Mouse (Mus musculus): ENCODE results near the gene Comp. TPM values are rescaled to one million over a fixed set of nuclear protein-coding genes. Genes with fewer than 3 reads are reported as not detected.

Comp gene
- total RNA-seq, 2 experiments from 2014 or later: 0.31 TPM; not detected in 1

DNA sequence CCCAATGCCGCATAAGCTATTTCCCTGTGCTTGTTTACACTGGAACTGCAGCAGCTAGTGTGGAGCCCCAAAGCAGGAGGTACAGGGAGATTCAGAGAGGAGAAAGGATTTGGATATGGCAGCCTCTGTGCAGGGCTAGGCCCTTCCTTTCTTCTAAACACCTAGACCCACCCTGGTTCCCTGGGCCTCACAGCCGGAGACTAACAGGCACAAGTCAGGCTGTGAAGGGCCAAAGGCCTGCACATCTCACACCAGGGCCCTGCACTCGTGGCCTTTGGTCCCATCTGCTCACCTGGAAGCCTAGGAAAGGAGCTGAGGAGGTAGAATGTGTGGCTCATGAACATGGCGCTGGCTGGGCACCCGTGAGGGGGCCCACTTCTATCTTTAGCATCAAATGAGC, 22.8 kb downstream of the Comp start:
- DNase-seq (ENCODE audit: low spot score in 2 of 2): no peak

DNA sequence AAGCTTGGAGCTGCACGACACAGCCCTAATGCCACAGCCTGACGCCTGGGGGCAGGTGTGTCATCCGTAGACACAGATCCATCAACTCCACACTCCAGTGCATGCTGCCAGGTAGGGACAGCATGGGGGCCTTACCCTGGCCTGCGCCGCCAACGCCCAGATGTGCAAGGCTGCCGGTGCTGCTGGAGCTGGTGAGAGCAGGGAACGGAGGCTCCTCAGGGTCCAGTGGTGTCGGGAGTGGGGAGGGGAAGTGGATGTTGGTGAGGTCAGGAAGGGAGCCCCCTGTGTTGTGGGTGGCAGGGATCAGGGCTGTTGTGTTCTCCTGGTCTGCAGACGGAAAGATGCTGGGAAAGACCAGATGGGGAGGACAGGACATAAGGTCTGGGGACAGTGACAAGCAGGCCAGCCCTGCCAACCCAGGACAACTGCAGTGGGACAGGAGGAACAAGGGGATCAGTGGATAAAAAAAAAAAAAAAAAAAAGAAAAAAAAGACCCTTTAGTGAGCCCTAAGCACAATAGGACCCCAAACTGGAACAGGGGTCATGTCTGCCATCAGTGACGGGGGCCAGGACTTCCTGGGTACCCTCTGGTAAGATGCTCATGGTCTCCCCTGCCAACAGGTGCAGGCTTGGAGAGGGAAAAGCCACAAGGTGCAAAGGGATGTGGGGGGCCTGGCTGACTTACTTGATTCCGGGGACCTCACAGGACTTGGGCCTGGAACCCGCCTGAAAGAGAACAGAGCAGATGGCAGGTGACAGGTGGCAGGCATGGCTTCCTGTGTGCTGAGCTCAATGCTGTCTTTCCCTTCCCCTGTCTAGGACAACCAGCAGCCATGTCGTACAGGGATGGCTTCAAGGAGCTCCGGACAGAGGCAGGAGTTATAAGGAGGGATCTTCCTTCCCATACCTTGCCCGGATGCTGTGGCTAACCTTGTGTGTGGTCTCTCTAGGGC, 24.5 kb downstream of the Comp start:
- no peak for DNase-seq (ENCODE audit: low spot score in 2 of 2)

DNA sequence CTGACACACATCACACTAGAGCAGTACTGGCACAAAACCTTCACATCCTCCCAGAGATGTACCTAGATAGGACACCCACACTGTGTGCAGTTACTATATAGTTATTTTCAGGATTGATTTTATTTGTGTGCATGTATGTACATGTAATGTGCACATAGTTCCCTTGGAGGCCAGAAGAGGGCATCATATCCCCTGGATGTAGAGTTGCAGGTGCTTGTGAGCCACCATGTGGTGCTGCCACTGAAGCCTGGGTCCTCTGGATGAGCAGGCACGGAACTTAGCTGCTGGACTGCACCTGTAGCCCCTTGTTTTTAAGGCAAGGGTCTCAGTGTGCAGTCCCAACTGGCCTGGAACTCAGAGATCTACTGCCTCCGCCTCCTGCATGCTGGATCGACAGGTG, 30.9 kb downstream of the Comp start:
- DNase-seq (ENCODE audit: low spot score in 2 of 2): no peak

DNA sequence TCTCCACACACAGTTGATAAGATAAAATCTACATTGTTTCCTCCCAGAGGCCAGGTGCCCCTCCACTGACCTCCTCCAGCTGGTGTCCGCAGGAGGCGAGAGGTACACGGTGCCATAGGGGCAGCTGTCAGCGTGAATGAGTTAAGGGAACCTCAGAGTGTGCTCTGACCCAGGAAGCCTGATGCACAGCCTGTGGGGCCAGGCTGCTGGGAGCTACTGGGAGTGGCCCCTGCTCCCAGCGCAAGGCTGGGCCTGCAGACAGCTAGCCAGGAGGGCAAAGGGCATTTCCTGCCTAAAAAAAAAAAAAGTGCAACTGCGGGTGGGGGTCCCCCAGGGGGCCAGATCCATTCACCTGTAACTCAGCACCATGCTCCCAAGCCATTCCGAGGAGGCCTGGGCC, 31.8 kb downstream of the Comp start:
- no peak for DNase-seq (ENCODE audit: low spot score in 2 of 2)

DNA sequence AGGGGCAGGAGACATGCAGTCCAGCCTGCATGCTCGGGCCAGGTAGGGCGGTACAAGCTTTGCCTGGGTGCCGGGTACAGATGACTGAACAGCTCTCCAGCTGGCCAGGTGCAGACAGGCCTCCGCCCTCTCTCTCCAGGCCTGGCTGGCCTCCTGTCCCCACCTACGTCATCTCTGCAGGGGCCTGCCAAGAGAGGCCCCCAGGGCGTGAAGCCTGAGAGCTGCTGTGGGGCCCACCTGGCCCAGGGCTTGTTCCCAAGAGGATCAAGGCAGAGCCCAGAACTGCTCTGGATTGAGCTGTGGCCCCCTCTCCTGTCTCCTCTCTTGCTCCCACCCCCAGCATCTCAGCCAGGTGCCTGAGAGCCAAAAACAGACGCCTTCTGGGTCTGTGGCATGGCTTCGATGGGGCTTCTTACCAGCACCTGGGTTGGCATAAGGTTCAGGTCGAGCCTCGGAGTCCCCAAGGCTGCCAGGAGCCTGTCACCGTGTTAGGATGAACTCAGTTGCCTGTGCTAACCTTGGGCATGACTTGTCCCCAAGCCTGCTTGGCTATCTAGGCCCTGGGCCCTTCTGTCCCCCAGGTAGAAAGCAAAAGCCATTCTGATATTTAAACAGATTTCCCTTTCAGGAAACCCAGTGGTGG, 33.2 kb downstream of the Comp start:
- no peak for DNase-seq (ENCODE audit: low spot score in 2 of 2)

DNA sequence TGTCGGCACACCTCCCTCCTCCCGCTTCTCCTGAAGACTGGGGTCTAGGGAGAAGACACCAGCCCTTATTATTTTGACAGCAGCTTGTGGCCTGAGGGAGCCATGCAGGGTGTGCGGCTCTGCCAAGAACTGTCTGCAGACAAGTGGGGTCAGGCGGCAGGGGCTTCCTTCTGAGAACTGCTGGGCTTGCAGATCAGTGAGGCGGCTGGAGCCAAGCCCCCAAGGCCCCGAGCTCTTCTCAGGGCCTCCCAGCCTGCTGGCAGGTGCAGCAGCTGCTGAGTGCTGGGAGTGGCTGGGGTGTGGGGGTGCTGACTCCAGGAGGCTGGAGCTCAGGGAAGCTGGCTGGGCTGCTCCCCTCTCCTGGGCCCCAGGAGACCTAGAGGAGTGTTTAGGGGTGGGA, 34.9 kb downstream of the Comp start:
- DNase-seq (ENCODE audit: low spot score in 2 of 2): no peak

DNA sequence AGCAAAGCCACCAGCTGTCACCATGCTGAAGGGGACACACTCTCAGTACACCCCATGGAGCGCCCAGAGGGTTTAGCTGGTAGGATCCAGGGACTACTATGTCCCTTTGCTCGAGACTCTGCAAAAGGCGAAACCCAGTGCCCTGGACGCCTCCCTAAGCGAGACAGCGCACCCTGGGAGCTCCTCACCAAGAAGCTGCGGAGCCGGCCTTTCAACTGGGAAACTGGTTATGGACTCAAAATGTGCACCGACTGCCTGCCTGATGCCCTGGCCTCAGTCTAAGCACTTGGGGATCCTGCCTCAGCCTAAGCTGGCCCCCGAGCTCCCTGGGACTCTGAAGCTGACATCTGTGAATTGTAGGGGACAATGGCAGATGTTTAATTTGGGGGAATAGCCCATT, 35.7 kb downstream of the Comp start:
- no peak for DNase-seq (ENCODE audit: low spot score in 2 of 2)

DNA sequence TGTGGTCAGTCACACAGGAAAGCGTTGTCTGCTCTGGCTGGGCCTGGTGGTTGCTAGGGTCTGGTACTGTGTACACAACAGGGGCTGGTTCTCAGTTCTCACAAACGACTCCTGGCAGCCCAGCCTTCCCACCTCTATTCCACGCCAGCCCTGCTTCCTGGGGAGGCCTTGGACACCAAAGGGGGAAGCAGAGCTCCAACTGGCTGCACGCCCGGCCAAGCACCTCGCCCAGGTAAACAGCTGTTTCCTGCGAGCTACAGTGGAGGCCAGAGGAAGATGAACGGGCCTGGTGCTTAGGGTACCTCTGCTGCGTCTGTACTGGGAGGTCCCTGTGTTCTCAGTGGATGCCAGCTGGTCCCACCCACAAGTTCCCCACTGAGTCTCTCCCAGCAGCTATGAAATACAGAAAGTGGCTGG, 36.1 kb downstream of the Comp start:
- DNase-seq (ENCODE audit: low spot score in 2 of 2): peak in 1 of 2 experiments; percentile 52

DNA sequence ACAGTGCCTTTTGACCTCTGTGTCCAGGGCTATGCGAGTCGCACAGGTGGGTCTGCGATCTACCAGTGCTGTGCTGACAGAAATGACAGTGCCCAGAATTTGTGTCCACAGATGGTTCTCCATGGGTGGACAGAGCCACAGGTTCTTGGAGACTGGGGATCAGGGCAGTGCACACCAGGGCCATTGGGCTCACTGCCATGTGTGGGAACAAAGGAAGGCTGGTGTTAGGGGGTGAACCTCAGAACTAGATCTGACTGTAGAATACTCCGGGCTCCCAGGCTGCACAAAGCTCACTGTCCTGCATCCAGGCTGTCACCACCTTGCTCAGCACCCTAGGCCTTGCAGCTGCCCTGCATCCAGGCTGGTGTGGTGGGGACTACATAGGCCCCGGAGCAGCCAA, 36.9 kb downstream of the Comp start:
- no peak for DNase-seq (ENCODE audit: low spot score in 2 of 2)

DNA sequence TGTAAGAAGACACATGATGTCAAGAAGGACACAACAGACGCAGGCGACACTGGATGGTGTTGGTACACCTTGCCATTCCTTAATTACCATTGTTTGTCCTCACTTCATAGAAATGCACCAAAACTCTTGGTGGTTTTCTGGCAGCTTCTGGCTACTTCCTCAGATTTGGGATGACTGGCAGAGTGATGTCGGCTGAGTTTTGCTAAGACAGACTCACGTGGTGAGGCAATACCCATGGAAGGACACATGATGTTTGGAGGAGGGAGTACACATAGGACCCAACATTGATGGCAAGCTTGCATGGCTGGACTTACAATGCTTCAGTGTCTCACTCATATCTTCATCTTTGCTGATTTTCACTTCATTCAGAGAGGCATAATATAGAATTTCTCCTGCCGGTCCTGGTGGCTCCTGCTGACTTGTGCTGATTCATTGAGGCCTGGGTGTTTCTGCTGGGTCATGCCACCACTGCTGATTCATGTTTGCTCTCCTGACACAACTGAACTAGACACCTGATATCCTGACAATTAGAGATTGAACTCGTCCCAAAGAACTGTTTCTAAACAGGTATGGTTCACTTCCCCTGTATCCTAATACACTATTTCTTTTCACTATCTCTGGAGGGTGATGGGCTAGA, 41.1 kb downstream of the Comp start:
- no peak for DNase-seq (ENCODE audit: low spot score in 2 of 2)

DNA sequence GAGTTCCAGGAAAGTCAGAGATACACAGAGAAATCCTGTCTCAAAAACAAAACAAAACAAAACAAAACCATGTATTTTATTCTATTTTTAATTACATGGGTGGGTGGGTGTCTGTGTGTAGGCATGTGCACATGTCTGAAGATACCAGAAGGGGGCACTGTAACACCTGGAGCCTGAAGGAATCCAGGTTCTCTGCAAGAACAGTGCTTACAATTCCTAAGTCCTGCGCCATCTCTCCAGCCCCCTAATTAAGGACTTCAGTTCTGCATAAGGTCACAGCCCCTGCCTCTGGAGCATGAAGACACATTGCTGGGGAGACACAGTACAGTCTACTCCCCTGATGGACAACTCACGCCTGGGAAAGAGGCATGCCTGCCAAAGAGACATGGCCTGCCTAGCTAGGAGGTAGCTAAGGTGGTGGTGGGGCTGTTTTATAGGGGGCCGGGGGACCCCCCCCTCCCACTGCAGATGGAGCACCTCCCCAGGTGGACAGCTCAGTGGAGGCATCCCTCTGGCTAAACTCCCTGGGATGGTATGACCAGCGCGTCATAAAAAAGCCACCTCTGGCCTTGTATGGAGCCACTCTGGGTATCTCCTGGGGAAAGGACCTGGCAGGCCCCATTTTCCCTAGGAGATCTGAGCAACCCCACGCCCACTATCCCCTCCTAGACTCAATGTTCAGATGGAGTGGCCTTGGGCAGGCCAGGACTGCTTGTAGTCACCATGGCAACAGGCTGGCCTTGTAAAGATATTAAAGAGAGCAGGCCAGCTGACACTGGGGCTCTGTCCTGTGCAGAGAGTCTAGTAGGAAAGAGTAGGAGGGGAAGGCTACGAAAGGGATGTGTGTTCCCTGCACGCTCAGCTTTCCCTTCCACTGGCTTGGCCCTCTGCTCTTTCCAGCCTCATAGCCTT, 42.4 kb downstream of the Comp start:
- DNase-seq (ENCODE audit: low spot score in 2 of 2): peak in 1 of 2 experiments; percentile 49

DNA sequence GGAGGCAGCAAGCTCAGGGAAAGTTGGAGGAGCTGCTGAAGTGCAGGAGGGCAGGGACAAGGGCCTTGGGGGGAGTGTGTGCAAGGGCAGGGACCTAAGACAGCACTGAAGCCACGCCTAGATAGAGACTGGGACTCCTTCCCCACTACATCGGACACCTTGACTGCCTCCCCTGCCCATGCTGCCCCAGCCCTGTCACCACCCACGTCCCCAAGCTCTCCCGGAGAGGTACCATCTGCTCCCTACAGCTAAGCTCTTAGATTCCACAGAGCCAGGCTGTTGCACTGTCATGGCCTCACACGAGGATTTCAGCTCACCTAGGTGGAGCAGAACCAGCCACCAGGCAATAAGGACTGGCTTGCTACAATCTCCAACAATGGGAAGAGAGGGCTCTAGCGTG, 43.6 kb downstream of the Comp start:
- peak in 1 of 2 experiments; percentile 40 for DNase-seq (ENCODE audit: low spot score in 2 of 2)

DNA sequence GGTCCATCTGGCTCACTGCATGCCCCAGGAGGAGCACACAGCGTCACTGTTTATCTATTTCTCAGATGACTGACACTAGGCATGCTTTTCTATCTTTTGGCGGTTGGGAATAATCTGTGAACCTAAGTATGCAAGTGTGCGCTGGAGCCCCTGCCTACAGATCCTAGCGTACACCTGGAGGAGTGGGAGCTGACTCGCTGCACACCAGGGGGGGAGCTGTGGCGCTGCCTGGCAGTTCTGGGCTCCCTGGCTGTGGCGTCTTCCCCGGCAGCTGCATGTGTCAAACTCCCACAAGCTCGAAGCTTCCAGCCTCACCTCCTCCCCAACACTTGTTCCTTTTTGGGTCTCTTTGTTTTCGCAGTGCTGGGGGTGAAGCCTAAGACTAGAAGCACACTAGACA, 44.6 kb downstream of the Comp start:
- DNase-seq (ENCODE audit: low spot score in 2 of 2): peak; percentile 49 to 63

DNA sequence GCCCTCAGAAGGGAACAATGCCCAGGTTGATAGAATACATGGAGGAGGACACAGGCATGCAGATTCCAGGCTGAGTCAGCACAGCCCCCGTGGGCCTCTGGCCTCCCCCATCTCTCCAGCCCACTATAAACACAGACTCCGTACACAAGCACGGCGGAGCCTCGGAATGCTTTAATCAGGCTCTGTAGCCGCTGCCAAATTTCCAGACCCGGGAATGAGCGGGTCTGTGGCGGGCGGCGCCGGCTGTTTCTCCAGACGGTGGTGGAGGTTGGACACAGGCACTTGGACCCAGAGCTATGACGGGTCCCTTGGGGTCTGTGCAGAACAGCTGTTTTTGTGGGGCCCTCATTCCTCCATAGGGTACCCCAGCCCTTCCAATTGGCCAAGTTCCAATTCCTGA, 45.6 kb downstream of the Comp start:
- DNase-seq (ENCODE audit: low spot score in 2 of 2): peak in 1 of 2 experiments; percentile 57

DNA sequence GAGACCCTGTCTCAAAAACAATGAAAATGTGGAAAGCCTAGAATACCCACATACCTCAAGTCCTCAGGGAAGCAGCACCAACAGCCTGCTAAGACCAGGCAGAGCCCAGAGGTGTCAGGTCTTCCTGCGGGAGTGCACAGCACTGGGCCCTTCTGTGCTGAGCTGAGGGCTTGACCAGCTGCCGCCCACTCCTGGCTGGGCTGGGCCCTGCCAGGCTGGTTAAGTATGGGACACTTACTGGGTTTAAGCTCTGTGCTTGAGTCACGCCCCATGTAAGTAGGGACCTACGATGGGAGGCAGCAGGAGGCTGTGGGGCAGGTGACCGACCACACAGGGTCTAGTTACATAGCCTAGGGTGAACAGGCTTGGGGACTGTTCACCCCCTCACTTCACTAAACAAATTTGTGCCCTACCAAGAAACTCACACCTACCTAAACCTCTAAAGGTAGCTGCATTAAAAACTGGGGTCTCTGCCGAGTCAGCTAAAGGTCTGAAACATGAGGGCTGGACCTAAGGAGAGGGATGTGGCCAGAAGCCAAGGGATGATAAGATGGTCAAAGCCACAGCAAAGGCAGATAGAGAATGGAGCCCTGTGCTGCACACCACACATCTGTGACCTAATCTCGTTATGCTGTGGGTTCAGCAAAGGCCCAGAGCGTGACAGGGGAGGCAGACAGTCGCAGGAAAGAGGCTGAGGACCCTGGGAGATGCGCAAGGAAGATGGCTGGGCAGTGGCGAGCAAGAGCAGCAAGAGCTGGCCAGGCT, 46.7 kb downstream of the Comp start:
- DNase-seq (ENCODE audit: low spot score in 2 of 2): no peak

DNA sequence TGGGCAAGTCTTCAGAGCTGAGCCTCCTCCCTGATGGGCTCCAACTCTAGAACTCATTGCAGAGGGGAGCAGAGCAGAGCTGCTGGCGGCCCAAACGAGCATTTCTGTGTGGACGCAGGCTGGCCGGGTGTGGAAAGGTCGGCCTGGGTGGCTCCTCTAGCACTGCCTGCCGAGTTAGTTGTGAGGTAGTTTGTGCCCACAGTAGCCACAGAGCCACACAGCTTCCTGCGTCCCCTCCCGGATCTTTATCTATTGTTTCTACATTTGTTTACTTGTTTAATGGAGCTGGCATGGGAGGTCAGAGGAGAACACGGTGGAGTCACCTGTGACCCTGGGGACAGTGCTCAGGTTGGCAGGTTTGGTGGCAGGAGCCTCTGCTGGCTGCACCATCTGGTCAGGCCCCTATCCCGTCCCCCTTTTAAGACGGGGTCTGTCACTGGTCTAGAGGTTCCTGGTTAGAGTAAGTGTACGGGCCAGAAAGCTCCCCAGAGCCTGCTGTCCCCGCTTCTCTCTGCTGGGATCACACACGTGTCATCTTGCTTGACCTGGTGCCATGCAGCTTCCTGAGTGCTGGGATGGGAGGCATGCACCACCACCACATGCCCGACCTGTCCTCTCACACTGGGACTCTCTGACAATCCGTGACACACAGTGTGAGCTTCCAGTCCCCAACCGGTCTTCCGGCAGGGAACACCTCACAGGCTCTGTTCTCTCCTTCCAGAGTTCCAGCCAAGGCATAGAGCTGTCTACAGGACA, 48.2 kb downstream of the Comp start:
- DNase-seq (ENCODE audit: low spot score in 2 of 2): no peak

DNA sequence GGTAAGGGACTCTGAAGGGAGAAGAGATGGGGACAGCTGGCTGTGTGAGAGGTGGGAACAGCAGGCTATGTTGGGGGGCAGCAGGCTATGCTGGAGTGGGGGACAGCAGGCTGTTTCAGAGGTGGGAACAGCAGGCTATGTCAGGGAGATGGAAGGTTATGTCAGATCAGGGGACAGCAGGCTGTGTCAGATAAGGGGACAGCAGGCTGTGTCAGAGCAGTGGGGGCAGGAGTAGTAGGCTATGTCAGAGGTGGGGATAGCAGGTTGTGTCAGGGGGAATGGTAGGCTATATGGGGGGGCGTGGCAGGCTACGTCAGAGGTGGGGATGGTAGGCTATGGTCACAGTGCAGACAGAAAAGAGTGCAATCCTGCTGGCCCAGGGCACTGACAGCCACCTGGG, 49.4 kb downstream of the Comp start:
- no peak for DNase-seq (ENCODE audit: low spot score in 2 of 2)

DNA sequence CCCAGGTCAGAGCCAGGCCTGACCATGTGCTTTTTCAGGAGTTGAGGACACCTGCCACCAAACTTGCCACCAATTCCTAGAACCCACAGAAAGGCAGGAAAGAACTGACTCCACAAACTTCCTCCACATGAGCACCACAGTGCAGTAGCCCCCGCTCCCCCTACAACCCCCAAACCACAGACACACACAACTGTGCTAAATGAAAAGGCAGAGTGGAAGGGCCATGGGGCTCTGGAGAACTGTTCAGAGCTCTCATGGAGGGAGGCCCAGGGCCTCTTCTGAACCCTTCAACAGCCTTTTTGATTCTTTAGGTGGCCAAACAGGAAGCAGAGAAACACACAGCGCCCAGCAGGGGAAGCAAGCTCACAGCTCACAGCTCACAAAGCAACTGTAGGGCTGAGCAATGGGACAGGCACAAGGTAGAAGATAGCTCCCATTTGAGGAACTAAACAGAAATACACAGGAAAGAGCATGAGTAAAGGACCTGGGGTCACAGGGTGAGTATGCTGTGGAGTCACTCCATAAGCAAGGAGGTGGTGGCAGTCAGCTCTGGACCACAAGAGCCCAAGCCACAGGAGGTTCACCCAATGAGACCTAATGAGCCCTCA, 53.0 kb downstream of the Comp start:
- DNase-seq (ENCODE audit: low spot score in 2 of 2): no peak

DNA sequence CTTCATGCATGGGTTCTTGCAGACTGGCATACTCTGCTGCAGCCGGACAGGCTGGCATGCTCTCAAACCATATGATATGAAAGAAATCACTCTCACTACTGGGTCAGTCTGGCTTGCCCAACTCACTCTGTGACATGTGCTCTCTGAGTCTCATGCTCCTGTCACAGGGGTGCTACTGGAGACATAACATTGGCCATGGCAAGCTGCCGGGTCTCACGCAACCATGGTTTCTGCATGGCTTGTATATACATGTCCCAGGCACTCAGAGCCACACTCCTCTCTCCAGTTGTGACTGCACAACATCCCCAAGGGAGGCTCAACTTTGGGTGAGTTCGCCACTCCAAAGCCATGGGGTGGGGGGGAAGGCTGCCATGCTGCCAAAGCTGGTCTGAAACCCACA, 57.9 kb downstream of the Comp start:
- no peak for DNase-seq (ENCODE audit: low spot score in 2 of 2)
